Mouse (Mus musculus) left cerebral cortex, postnatal 36 days (tissue): ENCODE measurements around the gene Tomm7. TPM values are rescaled to one million over a fixed set of nuclear protein-coding genes. Genes with fewer than 3 reads are reported as not detected.

Experiments
- total RNA-seq, 2 experiments: library from RNA; stranded (reverse); gene quantifications; 2 replicates each; pipeline ENCODE4 v1.2.3; 2021

The Tomm7 gene
- total RNA-seq, 2 experiments from 2014 or later = 77.6 to 86.2 TPM

Other genes starting within 250 kb of the Tomm7 start
- gene Srpk2, start 159.5 kb downstream of the Tomm7 start, total RNA-seq = 100 to 1,000 TPM; 179 to 194 TPM
- 10 to 100 TPM; 16.1 to 20.3 TPM for gene Pus7, start 60.5 kb downstream of the Tomm7 start, total RNA-seq
- 10 to 100 TPM; 17.8 to 22.3 TPM for gene Rint1, start 56.5 kb downstream of the Tomm7 start, total RNA-seq
- 10 to 100 TPM; 14.6 to 20.0 TPM for gene Fam126a, start 186.5 kb upstream of the Tomm7 start, total RNA-seq